Mouse (Mus musculus) ES-Bruce4 (cell line): Measurements from ENCODE around the gene Ifnab. TPM values are rescaled to one million over a fixed set of nuclear protein-coding genes. Genes with fewer than 3 reads are reported as not detected.

Experiments used
- H3K27ac ChIP-seq: 2 replicates; pipeline ENCODE4 v1.5.1; 2012; ENCODE audit warnings: low read length, inconsistent platforms; ENCODE audit not compliant: insufficient read depth
- H3K27me3 ChIP-seq: 2 replicates; pipeline ENCODE4 v1.6.1; 2012; ENCODE audit warnings: mild to moderate bottlenecking, low read length, inconsistent platforms; ENCODE audit not compliant: control insufficient read depth, poor library complexity, insufficient read depth, severe bottlenecking
- H3K36me3 ChIP-seq: 2 replicates; pipeline ENCODE4 v1.6.1; 2012; ENCODE audit warnings: inconsistent platforms, mild to moderate bottlenecking, low read length, moderate library complexity; ENCODE audit not compliant: control insufficient read depth, poor library complexity, insufficient read depth, severe bottlenecking
- H3K4me1 ChIP-seq: one replicate; pipeline ENCODE4 v1.8.1; 2011; ENCODE audit warnings: low read length; ENCODE audit not compliant: control insufficient read depth, insufficient read depth
- H3K4me3 ChIP-seq: 2 replicates; pipeline ENCODE4 v1.5.1; 2011; ENCODE audit warnings: low read depth, mild to moderate bottlenecking, low read length
- H3K9ac ChIP-seq: 2 replicates; pipeline ENCODE4 v1.6.1; 2012; ENCODE audit warnings: low read depth, mild to moderate bottlenecking, inconsistent platforms; ENCODE audit not compliant: poor library complexity, severe bottlenecking
- H3K9me3 ChIP-seq: replicated peaks from 2 replicates; pipeline ENCODE4 v1.6.1; 2012; ENCODE audit warnings: mild to moderate bottlenecking, low read length, inconsistent platforms; ENCODE audit not compliant: control insufficient read depth, poor library complexity, insufficient read depth, severe bottlenecking
- CTCF ChIP-seq: IDR thresholded peaks from one replicate; pipeline ENCODE4 v1.8.1; 2011; ENCODE audit warnings: low read depth, low read length
- EP300 ChIP-seq: IDR thresholded peaks from 2 replicates; pipeline ENCODE4 v1.6.1; 2011; ENCODE audit warnings: low read depth, low read length; ENCODE audit not compliant: insufficient read depth
- POLR2A ChIP-seq: IDR thresholded peaks from one replicate; pipeline ENCODE4 v1.8.1; 2011; ENCODE audit warnings: low read length; ENCODE audit not compliant: insufficient read depth
- polyA plus RNA-seq: library from polyadenylated mRNA; stranded (reverse); fragments of >200 nt; gene quantifications from 2 replicates; pipeline ENCODE4 v1.2.4, GENCODE M21; 2011; ENCODE audit warnings: low read depth; ENCODE audit not compliant: missing spikeins, insufficient read depth, insufficient read length

Ifnab gene
- polyA plus RNA-seq, 1 experiment, result not detected

- H3K27ac ChIP-seq, result peak within 1 kb of the TSS; percentile 17
- H3K9me3 ChIP-seq, result peaks cover 8% of the 10 kb centered on the region; the same call in 1 of the 2 replicates
- no peaks in the 10 kb centered on the region for H3K27me3 ChIP-seq
- peak within 1 kb of the TSS; percentile 69 for H3K4me3 ChIP-seq
- peaks cover 2% of the 10 kb centered on the region for H3K4me1 ChIP-seq
- TF ChIP-seq POLR2A (peak; percentile 16), CTCF (no peak), EP300 (0 out of 2 replicates have a peak, but pooled peaks have one; percentile 15)
- H3K36me3 ChIP-seq, result peaks cover 21% of the 10 kb centered on the region
- H3K9ac ChIP-seq, result peak within 1 kb of the TSS; percentile 58
Observed at GRCm38 (mm10) chr4:88721791-88722721, 30.9 kb upstream of the Ifnab start, which contains the start of the genes Gm26566 and Klhl9. TSS of gene Gm26566 (plus strand) at chr4:88721805. TSS of gene Klhl9 (minus strand) at chr4:88722465.

- Histone ChIP-seq H3K36me3 (peaks cover 21% of the 10 kb centered on the region), H3K9me3 (peaks cover 8% of the 10 kb centered on the region; the same call in 1 of the 2 replicates), H3K4me1 (peaks cover 2% of the 10 kb centered on the region), H3K4me3 (no peak overlapping the region), H3K27ac (no peak overlapping the region), H3K9ac (no peak overlapping the region), H3K27me3 (no peaks in the 10 kb centered on the region)
- TF ChIP-seq POLR2A (no peak), EP300 (no peak), CTCF (no peak)
Observed at GRCm38 (mm10) chr4:88718715-88719114, 27.6 kb upstream of the Ifnab start.

GRCm38 (mm10) chr4:88715059-88715458 is 23.9 kb upstream of the Ifnab start:
- Histone ChIP-seq H3K27me3 (no peaks in the 10 kb centered on the region), H3K36me3 (peaks cover 13% of the 10 kb centered on the region)

GRCm38 (mm10) chr4:88714281-88714680 is 23.1 kb upstream of the Ifnab start:
- H3K27me3 ChIP-seq, result no peaks in the 10 kb centered on the region
- TF ChIP-seq CTCF (no peak), POLR2A (no peak), EP300 (no peak)
- no peaks in the 10 kb centered on the region for H3K4me1 ChIP-seq
- peaks cover 8% of the 10 kb centered on the region for H3K36me3 ChIP-seq
- H3K27ac ChIP-seq, result no peak overlapping the region
- H3K4me3 ChIP-seq, result no peak overlapping the region
- H3K9ac ChIP-seq, result no peak overlapping the region
- no peaks in the 10 kb centered on the region for H3K9me3 ChIP-seq

More at GRCm38 (mm10) chr4:88715059-88715458, 23.9 kb upstream of the Ifnab start:
- Histone ChIP-seq H3K4me1 (peaks cover 2% of the 10 kb centered on the region), H3K4me3 (no peak overlapping the region), H3K9ac (no peak overlapping the region), H3K27ac (no peak overlapping the region), H3K9me3 (peaks cover 1% of the 10 kb centered on the region; the same call in 1 of the 2 replicates)
- no peak for TF ChIP-seq CTCF
- no peak for TF ChIP-seq EP300
- TF ChIP-seq POLR2A, result no peak

GRCm38 (mm10) chr4:88707128-88707826 is 16.1 kb upstream of the Ifnab start:
- H3K9ac ChIP-seq, result no peak overlapping the region
- TF ChIP-seq POLR2A, result no peak
- H3K27ac ChIP-seq, result no peak overlapping the region
- no peak overlapping the region for H3K4me3 ChIP-seq
- H3K4me1 ChIP-seq, result peaks cover 2% of the 10 kb centered on the region
- H3K27me3 ChIP-seq, result no peaks in the 10 kb centered on the region
- no peaks in the 10 kb centered on the region for H3K9me3 ChIP-seq
- no peaks in the 10 kb centered on the region for H3K36me3 ChIP-seq

- no peak overlapping the region for H3K4me3 ChIP-seq
- peaks cover 3% of the 10 kb centered on the region for H3K4me1 ChIP-seq
- no peak overlapping the region for H3K27ac ChIP-seq
- no peaks in the 10 kb centered on the region for H3K9me3 ChIP-seq
- no peak overlapping the region for H3K9ac ChIP-seq
- TF ChIP-seq CTCF, result no peak
- no peak for TF ChIP-seq POLR2A
- no peak for TF ChIP-seq EP300
- H3K36me3 ChIP-seq, result no peaks in the 10 kb centered on the region
- H3K27me3 ChIP-seq, result no peaks in the 10 kb centered on the region
Observed at GRCm38 (mm10) chr4:88705924-88706323, 14.8 kb upstream of the Ifnab start.
